Mouse (Mus musculus): ENCODE results near the gene Kcnip4. TPM values are rescaled to one million over a fixed set of nuclear protein-coding genes. Genes with fewer than 3 reads are reported as not detected.

The Kcnip4 gene
- polyA plus RNA-seq (2015; fragmentation: Nextera tagmentation; extraction: Ambion mirVana), result 2.6 and 3.3 TPM in 2 replicates

DNA sequence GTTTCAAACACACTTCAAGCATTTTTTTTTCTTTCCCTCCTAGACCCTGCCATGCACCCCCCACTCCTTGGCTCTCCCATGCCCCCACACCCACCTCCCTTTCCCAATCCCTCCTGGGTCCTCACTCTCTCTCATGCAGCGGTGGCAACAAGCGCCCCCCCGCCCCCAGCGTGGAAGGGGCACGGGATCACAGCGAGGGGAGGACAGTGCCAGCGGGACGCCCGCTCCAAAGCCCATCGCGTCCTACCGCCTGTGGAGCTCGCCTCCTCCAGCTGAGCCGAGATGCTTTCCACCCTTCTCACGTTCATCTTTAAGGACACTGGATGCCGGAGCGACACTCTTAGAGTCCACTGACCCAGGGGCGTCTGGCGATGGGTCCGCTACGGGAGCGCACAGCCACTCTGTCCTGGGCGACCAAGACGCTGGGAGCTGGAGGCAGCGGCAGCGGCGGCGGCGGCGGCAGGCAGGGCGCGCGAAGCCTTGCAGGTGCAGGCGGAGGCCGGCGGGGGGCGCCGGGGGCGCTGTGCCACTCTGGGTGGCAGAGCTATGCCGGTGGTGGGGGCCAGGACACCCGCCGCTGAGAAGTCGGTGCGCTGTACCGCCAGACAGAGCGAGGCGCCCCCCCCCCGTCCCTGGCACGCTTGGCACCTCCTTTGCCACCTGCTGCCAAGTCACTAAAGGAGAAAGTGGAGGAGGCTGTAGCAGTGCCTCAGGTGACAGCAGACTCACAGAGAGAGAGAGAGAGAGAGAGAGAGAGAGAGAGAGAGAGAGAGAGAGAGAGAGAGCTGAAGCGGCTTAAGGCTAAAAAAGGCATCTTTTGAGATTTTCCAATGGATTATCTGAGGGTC lies at the start of gene Kcnip4:
Gene Kcnip4, minus strand, starts transcription at position 514 of the 848 bp plus-strand sequence.
- Histone ChIP-seq H3K9me3 (replicated peaks; ENCODE audit: control insufficient read depth, low read length) (no peaks in the 10 kb centered on the region), H3K4me3 (replicated peaks; ENCODE audit: low read length) (peak within 1 kb of the TSS; percentile 48), H3K4me1 (ENCODE audit: control insufficient read depth, insufficient read depth, low read length) (0 out of 2 replicates have a peak, but pooled peaks cover 3% of the 10 kb centered on the region), H3K27ac (ENCODE audit: low read length) (no peak within 1 kb of the TSS), H3K4me2 (ENCODE audit: low read depth, low read length) (peak within 1 kb of the TSS; percentile 82), H3K27me3 (ENCODE audit: control insufficient read depth, insufficient read depth, low read length) (peaks cover 17% of the 10 kb centered on the region), H3K9ac (ENCODE audit: low read length) (peak within 1 kb of the TSS; percentile 56), H3K36me3 (ENCODE audit: control insufficient read depth, insufficient read depth, low read length) (no peaks in the 10 kb centered on the region)
- 2% methylated on average over 50 of the region's 50 CpGs for WGBS
- ATAC-seq (ENCODE audit: insufficient read depth, low FRiP score), result peak; percentile 64

DNA sequence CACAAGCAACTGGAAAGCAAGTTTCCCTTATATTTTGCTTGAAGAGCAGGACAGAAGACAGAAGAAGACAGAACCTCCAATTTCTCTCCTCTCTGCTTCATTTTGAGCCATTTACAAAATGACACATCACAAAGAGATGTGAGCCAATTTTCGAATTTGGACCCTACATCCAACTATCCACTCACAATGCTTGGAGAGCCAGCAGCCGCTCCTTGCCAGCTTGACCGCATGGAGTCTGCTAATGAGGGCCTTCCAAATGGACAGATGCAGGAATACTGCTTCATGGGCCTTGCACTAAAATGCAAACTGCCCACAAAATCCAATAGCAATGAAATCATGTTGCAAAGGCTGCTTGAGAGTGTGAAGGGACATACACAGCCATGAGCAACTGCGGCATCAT lies 47.2 kb upstream of the Kcnip4 start:
- Histone ChIP-seq H3K4me2 (ENCODE audit: low read depth, low read length) (no peak overlapping the region), H3K9me3 (replicated peaks; ENCODE audit: control insufficient read depth, low read length) (no peaks in the 10 kb centered on the region), H3K27ac (ENCODE audit: low read length) (no peak overlapping the region), H3K4me3 (replicated peaks; ENCODE audit: low read length) (no peak overlapping the region), H3K27me3 (ENCODE audit: control insufficient read depth, insufficient read depth, low read length) (no peaks in the 10 kb centered on the region), H3K4me1 (ENCODE audit: control insufficient read depth, insufficient read depth, low read length) (no peaks in the 10 kb centered on the region), H3K36me3 (ENCODE audit: control insufficient read depth, insufficient read depth, low read length) (no peaks in the 10 kb centered on the region), H3K9ac (ENCODE audit: low read length) (no peak overlapping the region)
- ATAC-seq (ENCODE audit: insufficient read depth, low FRiP score), result no peak
- 84% methylated on average over 4 of the region's 4 CpGs for WGBS

DNA sequence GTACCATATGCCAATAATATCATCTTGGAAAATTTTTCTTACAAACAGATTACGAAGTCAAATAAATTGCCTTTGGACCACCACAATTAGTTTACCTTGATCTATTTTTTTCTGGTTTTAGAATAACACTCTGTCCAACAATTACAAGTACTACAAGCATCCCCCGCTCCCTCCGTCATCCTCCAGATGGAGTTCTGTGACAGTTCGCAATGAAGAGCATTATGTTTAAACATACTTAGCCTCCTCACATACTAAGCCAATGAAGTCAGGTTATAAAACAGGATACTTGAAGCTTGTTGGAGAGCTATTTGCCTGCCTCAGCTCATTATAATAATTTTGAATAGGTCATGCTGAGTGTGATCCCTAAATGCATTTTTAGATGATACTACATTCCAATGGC lies 39.0 kb upstream of the Kcnip4 start:
- H3K4me3 ChIP-seq (replicated peaks; ENCODE audit: low read length), result no peak overlapping the region
- no peak for ATAC-seq (ENCODE audit: insufficient read depth, low FRiP score)
- no peaks in the 10 kb centered on the region for H3K27me3 ChIP-seq (ENCODE audit: control insufficient read depth, insufficient read depth, low read length)
- 81% methylated on average over 4 of the region's 4 CpGs for WGBS
- H3K36me3 ChIP-seq (ENCODE audit: control insufficient read depth, insufficient read depth, low read length), result no peaks in the 10 kb centered on the region
- no peaks in the 10 kb centered on the region for H3K4me1 ChIP-seq (ENCODE audit: control insufficient read depth, insufficient read depth, low read length)
- H3K9me3 ChIP-seq (replicated peaks; ENCODE audit: control insufficient read depth, low read length), result no peaks in the 10 kb centered on the region
- no peak overlapping the region for H3K27ac ChIP-seq (ENCODE audit: low read length)
- H3K4me2 ChIP-seq (ENCODE audit: low read depth, low read length), result no peak overlapping the region
- H3K9ac ChIP-seq (ENCODE audit: low read length), result no peak overlapping the region

DNA sequence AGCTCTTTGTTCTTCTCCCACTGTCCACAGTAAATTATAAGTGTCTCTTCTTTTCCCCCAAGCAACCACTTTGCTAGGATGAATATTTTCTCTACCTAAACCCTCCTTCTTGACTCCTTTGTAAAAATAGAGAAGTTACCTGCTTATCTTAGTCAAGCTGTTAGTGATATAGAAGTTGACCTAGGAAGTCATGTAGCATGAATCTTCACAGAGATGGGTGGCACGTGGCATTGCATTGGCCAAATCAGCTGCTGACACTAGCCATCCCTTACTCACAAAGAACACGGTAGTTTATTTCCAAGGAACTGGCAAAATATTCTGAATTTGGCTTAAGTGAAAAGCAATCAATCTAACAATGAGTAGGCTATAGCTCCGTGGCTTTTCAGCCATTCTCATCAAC lies 32.7 kb upstream of the Kcnip4 start:
- Histone ChIP-seq H3K4me2 (ENCODE audit: low read depth, low read length) (no peak overlapping the region), H3K9ac (ENCODE audit: low read length) (no peak overlapping the region), H3K27ac (ENCODE audit: low read length) (no peak overlapping the region), H3K4me1 (ENCODE audit: control insufficient read depth, insufficient read depth, low read length) (no peaks in the 10 kb centered on the region), H3K36me3 (ENCODE audit: control insufficient read depth, insufficient read depth, low read length) (no peaks in the 10 kb centered on the region), H3K4me3 (replicated peaks; ENCODE audit: low read length) (no peak overlapping the region), H3K9me3 (replicated peaks; ENCODE audit: control insufficient read depth, low read length) (no peaks in the 10 kb centered on the region), H3K27me3 (ENCODE audit: control insufficient read depth, insufficient read depth, low read length) (no peaks in the 10 kb centered on the region)
- no peak for ATAC-seq (ENCODE audit: insufficient read depth, low FRiP score)
- WGBS, result 72% methylated on average over 3 of the region's 3 CpGs

DNA sequence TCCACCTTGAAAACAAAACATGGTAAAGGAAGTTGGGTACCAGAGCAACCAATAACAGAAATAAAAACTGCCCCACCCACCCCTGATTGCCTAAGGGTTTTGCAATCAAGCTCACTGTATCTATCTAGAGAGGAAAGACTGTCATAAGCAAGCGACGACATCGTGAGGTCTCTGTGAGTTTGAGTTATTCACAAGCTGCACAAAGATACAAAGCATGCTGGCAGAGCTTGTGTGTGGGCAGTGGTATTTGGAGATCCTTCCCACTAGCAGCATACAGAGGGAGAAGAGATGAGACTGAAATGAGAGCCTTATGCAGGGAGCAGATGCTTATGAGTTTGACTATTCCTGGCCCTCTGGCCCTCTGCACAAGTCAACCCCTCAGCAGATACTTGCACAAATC lies 23.2 kb upstream of the Kcnip4 start:
- no peaks in the 10 kb centered on the region for H3K36me3 ChIP-seq (ENCODE audit: control insufficient read depth, insufficient read depth, low read length)
- H3K9ac ChIP-seq (ENCODE audit: low read length), result no peak overlapping the region
- no peak overlapping the region for H3K4me2 ChIP-seq (ENCODE audit: low read depth, low read length)
- no peaks in the 10 kb centered on the region for H3K27me3 ChIP-seq (ENCODE audit: control insufficient read depth, insufficient read depth, low read length)
- H3K9me3 ChIP-seq (replicated peaks; ENCODE audit: control insufficient read depth, low read length), result no peaks in the 10 kb centered on the region
- no peak overlapping the region for H3K4me3 ChIP-seq (replicated peaks; ENCODE audit: low read length)
- WGBS, result 88% methylated on average over 3 of the region's 3 CpGs
- ATAC-seq (ENCODE audit: insufficient read depth, low FRiP score), result no peak
- H3K27ac ChIP-seq (ENCODE audit: low read length), result no peak overlapping the region
- no peaks in the 10 kb centered on the region for H3K4me1 ChIP-seq (ENCODE audit: control insufficient read depth, insufficient read depth, low read length)

DNA sequence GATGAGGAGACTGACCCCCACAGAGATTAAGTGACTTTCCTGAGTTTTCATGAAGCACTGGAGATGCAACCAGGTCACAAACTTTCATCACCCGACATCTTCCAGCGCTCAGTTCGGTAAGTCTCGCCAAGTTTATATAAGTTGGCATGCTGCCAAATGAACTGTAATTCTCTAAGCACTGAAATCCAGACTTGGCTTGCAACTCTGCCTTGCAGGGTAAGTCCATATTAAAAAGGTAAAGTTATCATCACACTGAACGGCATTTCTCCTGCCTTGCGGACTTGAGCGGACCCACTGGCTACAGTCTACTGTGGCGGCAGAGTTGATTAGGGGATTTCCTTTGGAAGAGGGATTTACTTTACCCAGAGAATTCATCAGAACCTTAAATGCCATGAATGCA lies 4.7 kb upstream of the Kcnip4 start:
- Histone ChIP-seq H3K9ac (ENCODE audit: low read length) (no peak overlapping the region), H3K36me3 (ENCODE audit: control insufficient read depth, insufficient read depth, low read length) (no peaks in the 10 kb centered on the region), H3K27ac (ENCODE audit: low read length) (no peak overlapping the region), H3K9me3 (replicated peaks; ENCODE audit: control insufficient read depth, low read length) (no peaks in the 10 kb centered on the region), H3K4me1 (ENCODE audit: control insufficient read depth, insufficient read depth, low read length) (0 out of 2 replicates have a peak, but pooled peaks cover 3% of the 10 kb centered on the region), H3K4me2 (ENCODE audit: low read depth, low read length) (no peak overlapping the region), H3K27me3 (ENCODE audit: control insufficient read depth, insufficient read depth, low read length) (peaks cover 5% of the 10 kb centered on the region), H3K4me3 (replicated peaks; ENCODE audit: low read length) (no peak overlapping the region)
- no peak for ATAC-seq (ENCODE audit: insufficient read depth, low FRiP score)
- 39% methylated on average over 8 of the region's 8 CpGs for WGBS

DNA sequence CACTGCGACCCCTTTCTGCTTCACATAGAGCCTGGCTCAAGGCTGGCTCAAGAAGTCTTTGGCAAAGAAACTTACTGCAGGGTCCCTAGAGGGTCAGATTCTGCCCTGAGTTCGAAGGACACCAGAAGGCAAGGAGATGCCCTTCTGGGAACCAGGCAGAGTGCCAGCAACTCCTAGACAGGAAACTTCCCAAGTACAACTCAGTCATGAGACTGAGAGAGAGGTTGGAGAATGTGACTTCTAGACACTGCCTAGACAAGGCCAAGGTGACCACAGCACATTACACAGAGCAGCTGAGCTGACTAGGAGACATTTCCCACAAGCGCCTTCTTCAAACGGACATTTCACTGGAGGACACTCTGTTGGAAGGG lies 520 bp upstream of the Kcnip4 start:
- ATAC-seq (ENCODE audit: insufficient read depth, low FRiP score), result no peak
- Histone ChIP-seq H3K9ac (ENCODE audit: low read length) (no peak overlapping the region), H3K4me1 (ENCODE audit: control insufficient read depth, insufficient read depth, low read length) (0 out of 2 replicates have a peak, but pooled peaks cover 3% of the 10 kb centered on the region), H3K27me3 (ENCODE audit: control insufficient read depth, insufficient read depth, low read length) (peaks cover 17% of the 10 kb centered on the region), H3K36me3 (ENCODE audit: control insufficient read depth, insufficient read depth, low read length) (no peaks in the 10 kb centered on the region), H3K27ac (ENCODE audit: low read length) (no peak overlapping the region), H3K4me2 (ENCODE audit: low read depth, low read length) (no peak overlapping the region), H3K4me3 (replicated peaks; ENCODE audit: low read length) (no peak overlapping the region), H3K9me3 (replicated peaks; ENCODE audit: control insufficient read depth, low read length) (no peaks in the 10 kb centered on the region)
- WGBS, result 62% methylated on average over 4 of the region's 4 CpGs

DNA sequence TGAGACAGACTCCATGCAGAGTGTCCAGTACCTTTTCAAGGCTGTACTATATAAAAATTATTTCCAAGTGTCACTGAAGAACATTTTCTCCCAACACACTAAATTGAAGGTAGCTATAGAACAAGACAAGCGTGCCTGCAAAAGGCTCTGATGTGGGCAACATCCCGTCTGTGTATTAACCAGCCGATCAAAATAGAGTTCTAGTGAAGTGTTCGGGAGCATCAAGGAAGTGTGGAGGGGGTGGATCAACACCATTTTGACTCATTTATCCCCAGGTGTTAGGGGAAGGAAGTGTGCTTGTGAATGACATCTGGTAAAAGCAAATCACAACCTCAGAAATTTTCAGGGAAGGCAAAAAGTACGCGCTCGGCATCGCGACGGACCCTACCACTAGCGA lies 712 bp downstream of the Kcnip4 start:
- peak overlapping the region; percentile 48 for H3K4me3 ChIP-seq (replicated peaks; ENCODE audit: low read length)
- H3K27me3 ChIP-seq (ENCODE audit: control insufficient read depth, insufficient read depth, low read length), result peaks cover 17% of the 10 kb centered on the region
- H3K9ac ChIP-seq (ENCODE audit: low read length), result no peak overlapping the region; the same call in 1 of the 2 replicates
- H3K36me3 ChIP-seq (ENCODE audit: control insufficient read depth, insufficient read depth, low read length), result no peaks in the 10 kb centered on the region
- no peak overlapping the region for H3K27ac ChIP-seq (ENCODE audit: low read length)
- H3K9me3 ChIP-seq (replicated peaks; ENCODE audit: control insufficient read depth, low read length), result no peaks in the 10 kb centered on the region
- 0 out of 2 replicates have a peak, but pooled peaks cover 3% of the 10 kb centered on the region for H3K4me1 ChIP-seq (ENCODE audit: control insufficient read depth, insufficient read depth, low read length)
- H3K4me2 ChIP-seq (ENCODE audit: low read depth, low read length), result peak overlapping the region; percentile 82
- 6% methylated on average over 11 of the region's 11 CpGs for WGBS
- ATAC-seq (ENCODE audit: insufficient read depth, low FRiP score), result no peak

DNA sequence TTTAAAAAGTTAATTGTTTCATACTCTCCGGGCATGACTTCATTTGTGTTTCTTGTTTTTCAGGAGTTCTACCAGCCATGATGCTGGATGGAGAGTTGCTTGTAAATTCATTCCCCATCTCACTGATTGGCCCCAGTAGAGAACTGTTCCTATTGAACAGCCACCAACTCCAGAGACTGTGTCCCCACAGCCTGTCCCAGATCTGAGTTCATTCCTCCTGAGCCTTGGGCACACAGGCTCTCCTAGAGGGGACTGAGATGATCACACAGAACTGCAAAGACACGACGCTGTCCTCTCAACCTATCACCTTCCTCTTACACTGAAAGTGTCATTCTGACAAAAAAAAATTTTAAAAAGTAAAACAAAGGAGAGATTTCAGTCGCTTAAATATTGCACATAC lies 1.7 kb downstream of the Kcnip4 start:
- H3K36me3 ChIP-seq (ENCODE audit: control insufficient read depth, insufficient read depth, low read length), result no peaks in the 10 kb centered on the region
- no peak overlapping the region for H3K9ac ChIP-seq (ENCODE audit: low read length)
- WGBS, result 65% methylated on average over 4 of the region's 4 CpGs
- no peaks in the 10 kb centered on the region for H3K9me3 ChIP-seq (replicated peaks; ENCODE audit: control insufficient read depth, low read length)
- H3K27ac ChIP-seq (ENCODE audit: low read length), result no peak overlapping the region
- peaks cover 17% of the 10 kb centered on the region for H3K27me3 ChIP-seq (ENCODE audit: control insufficient read depth, insufficient read depth, low read length)
- H3K4me2 ChIP-seq (ENCODE audit: low read depth, low read length), result no peak overlapping the region
- ATAC-seq (ENCODE audit: insufficient read depth, low FRiP score), result no peak
- 0 out of 2 replicates have a peak, but pooled peaks cover 3% of the 10 kb centered on the region for H3K4me1 ChIP-seq (ENCODE audit: control insufficient read depth, insufficient read depth, low read length)
- H3K4me3 ChIP-seq (replicated peaks; ENCODE audit: low read length), result no peak overlapping the region

Measured in stomach, embryonic 16.5 days (tissue).